Mouse (Mus musculus) C2C12 (cell line): ENCODE data around the gene Grik3. TPM values are rescaled to one million over a fixed set of nuclear protein-coding genes. Genes with fewer than 3 reads are reported as not detected.

Source experiments
- H3K27me3 ChIP-seq: one replicate; pipeline ENCODE4 v1.6.1; 2011; ENCODE audit not compliant: control insufficient read depth, insufficient read depth, insufficient read length
- H3K36me3 ChIP-seq: one replicate; pipeline ENCODE4 v1.6.1; 2011; ENCODE audit not compliant: control insufficient read depth, insufficient read depth
- H3K4me3 ChIP-seq: one replicate; pipeline ENCODE4 v1.5.1; 2011; ENCODE audit warnings: mild to moderate bottlenecking, control low read depth; ENCODE audit not compliant: poor library complexity, insufficient read depth, severe bottlenecking
- H3K79me2 ChIP-seq: one replicate; pipeline ENCODE4 v1.6.1; 2011; ENCODE audit not compliant: control insufficient read depth, insufficient read depth
- H3K79me3 ChIP-seq: one replicate; pipeline ENCODE4 v1.6.1; 2011; ENCODE audit warnings: low read depth, control low read depth
- H3ac ChIP-seq: one replicate; pipeline ENCODE3; 2011; ENCODE audit warnings: low read depth; ENCODE audit not compliant: control insufficient read depth, insufficient read length
- CEBPB ChIP-seq: IDR thresholded peaks from one replicate; pipeline ENCODE4 v1.6.1; 2011; ENCODE audit warnings: low read depth, mild to moderate bottlenecking, control low read depth, moderate library complexity
- CTCF ChIP-seq: IDR thresholded peaks from one replicate; pipeline ENCODE4 v1.5.1; 2011; ENCODE audit not compliant: control insufficient read depth, insufficient read depth, insufficient read length
- FOSL1 ChIP-seq: IDR thresholded peaks from one replicate; pipeline ENCODE4 v1.8.0; 2011; ENCODE audit warnings: mild to moderate bottlenecking, low read length; ENCODE audit not compliant: poor library complexity, insufficient read depth, severe bottlenecking
- MAX ChIP-seq: IDR thresholded peaks from one replicate; pipeline ENCODE4 v1.6.1; 2011; ENCODE audit warnings: mild to moderate bottlenecking, control low read depth
- MYOD1 ChIP-seq: IDR thresholded peaks from one replicate; pipeline ENCODE4 v1.6.1; 2011; ENCODE audit warnings: low read depth; ENCODE audit not compliant: control insufficient read depth, insufficient read length
- MYOG ChIP-seq: IDR thresholded peaks from one replicate; pipeline ENCODE4 v1.6.1; 2011; ENCODE audit not compliant: control insufficient read depth, insufficient read length; ENCODE audit errors: extremely low read depth
- USF1 ChIP-seq: IDR thresholded peaks from one replicate; pipeline ENCODE4 v1.6.1; 2011; ENCODE audit warnings: low read depth, mild to moderate bottlenecking, control low read depth, moderate library complexity
- polyA plus RNA-seq: library from polyadenylated mRNA; unstranded; fragments of >200 nt; fragmentation: generic; extraction: Trizol; gene quantifications from one replicate; pipeline ENCODE4 v1.2.1, GENCODE M21; 2012; ENCODE audit warnings: missing spikeins

The Grik3 gene
- polyA plus RNA-seq, 1 experiment = 0.01 TPM

DNA sequence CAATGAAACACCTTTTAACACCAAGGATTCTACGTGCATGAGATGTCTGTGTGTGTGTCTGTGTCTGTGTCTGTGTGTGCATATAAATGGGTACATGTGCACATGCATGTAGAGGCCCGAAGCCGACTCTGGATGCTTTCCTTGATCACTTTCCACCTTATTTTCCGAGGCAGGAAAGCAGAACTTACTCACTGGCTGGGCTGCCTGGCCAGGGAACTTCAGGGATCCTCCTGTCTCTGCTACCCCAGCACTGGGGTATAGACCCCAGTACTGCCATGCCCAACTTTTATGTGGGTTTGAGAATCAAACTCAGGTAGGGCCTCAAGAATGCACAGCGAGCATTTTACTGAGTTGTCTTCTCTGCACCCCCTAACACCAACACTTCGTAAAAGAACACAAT, 240.3 kb downstream of the Grik3 start:
- Histone ChIP-seq H3K36me3 (no peaks in the 10 kb centered on the region), H3K79me2 (no peaks in the 10 kb centered on the region), H3K79me3 (no peaks in the 10 kb centered on the region), H3K4me3 (no peak overlapping the region), H3ac (no peak overlapping the region), H3K27me3 (no peaks in the 10 kb centered on the region)
- TF ChIP-seq CEBPB (no peak), MYOD1 (no peak), MYOG (no peak), MAX (no peak), CTCF (no peak), FOSL1 (no peak), USF1 (no peak)

GRCm38 (mm10) chr4:125736783-125737182, 246.3 kb downstream of the Grik3 start:
- no peaks in the 10 kb centered on the region for H3K27me3 ChIP-seq

GRCm38 (mm10) chr4:125738825-125739224, 248.3 kb downstream of the Grik3 start:
- H3K4me3 ChIP-seq = no peak overlapping the region
- H3K27me3 ChIP-seq = no peaks in the 10 kb centered on the region
- no peak for TF ChIP-seq FOSL1
- TF ChIP-seq MYOG = no peak
- TF ChIP-seq CEBPB = no peak
- TF ChIP-seq MYOD1 = no peak
- TF ChIP-seq CTCF = no peak
- no peak for TF ChIP-seq MAX
- TF ChIP-seq USF1 = no peak
- no peaks in the 10 kb centered on the region for H3K36me3 ChIP-seq
- no peaks in the 10 kb centered on the region for H3K79me3 ChIP-seq
- no peaks in the 10 kb centered on the region for H3K79me2 ChIP-seq
- H3ac ChIP-seq = no peak overlapping the region

More at GRCm38 (mm10) chr4:125736783-125737182, 246.3 kb downstream of the Grik3 start:
- no peak for TF ChIP-seq USF1
- TF ChIP-seq FOSL1 = no peak
- no peak for TF ChIP-seq CEBPB
- no peak for TF ChIP-seq CTCF
- TF ChIP-seq MYOG = no peak
- TF ChIP-seq MAX = no peak
- TF ChIP-seq MYOD1 = no peak
- no peaks in the 10 kb centered on the region for H3K36me3 ChIP-seq
- H3ac ChIP-seq = no peak overlapping the region
- no peaks in the 10 kb centered on the region for H3K79me2 ChIP-seq
- no peaks in the 10 kb centered on the region for H3K79me3 ChIP-seq
- no peak overlapping the region for H3K4me3 ChIP-seq

GRCm38 (mm10) chr4:125742162-125742571, 251.7 kb downstream of the Grik3 start:
- no peak for TF ChIP-seq MYOD1
- no peak for TF ChIP-seq MAX
- TF ChIP-seq CTCF = no peak
- no peak for TF ChIP-seq MYOG
- TF ChIP-seq USF1 = no peak
- Histone ChIP-seq H3ac (no peak overlapping the region), H3K36me3 (no peaks in the 10 kb centered on the region), H3K27me3 (no peaks in the 10 kb centered on the region), H3K79me2 (no peaks in the 10 kb centered on the region), H3K4me3 (no peak overlapping the region), H3K79me3 (no peaks in the 10 kb centered on the region)

DNA sequence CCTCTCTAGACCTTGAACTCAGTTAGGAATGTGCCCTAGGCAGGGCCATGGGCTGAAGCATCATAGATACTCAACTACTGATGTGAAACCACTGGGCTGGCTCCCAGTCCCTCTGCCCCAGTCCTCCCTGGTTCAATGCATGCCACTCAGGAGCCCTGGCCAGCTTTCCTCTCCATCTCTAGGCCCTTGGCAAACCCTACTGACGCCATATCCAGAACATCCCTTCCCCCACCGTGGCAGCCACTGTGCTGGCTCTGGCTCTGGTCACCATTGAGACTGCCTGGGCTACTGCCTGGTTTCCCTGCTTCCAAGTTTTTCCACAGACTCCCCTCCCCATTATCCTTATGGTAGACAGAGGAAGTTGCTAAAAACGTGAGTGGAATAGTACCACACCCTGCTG, 255.4 kb downstream of the Grik3 start:
- H3K36me3 ChIP-seq = no peaks in the 10 kb centered on the region
- no peaks in the 10 kb centered on the region for H3K79me2 ChIP-seq
- TF ChIP-seq USF1 (no peak), CTCF (no peak), MYOG (no peak), FOSL1 (no peak), MAX (no peak), MYOD1 (no peak), CEBPB (no peak)

GRCm38 (mm10) chr4:125756393-125756792, 265.9 kb downstream of the Grik3 start:
- no peak overlapping the region for H3K4me3 ChIP-seq
- no peaks in the 10 kb centered on the region for H3K27me3 ChIP-seq
- H3ac ChIP-seq = no peak overlapping the region
- TF ChIP-seq CTCF (no peak), MYOG (no peak), USF1 (no peak), MAX (no peak), MYOD1 (no peak), FOSL1 (no peak), CEBPB (no peak)
- no peaks in the 10 kb centered on the region for H3K79me3 ChIP-seq
- H3K79me2 ChIP-seq = no peaks in the 10 kb centered on the region
- H3K36me3 ChIP-seq = no peaks in the 10 kb centered on the region

More for the DNA sequence above, 255.4 kb downstream of the Grik3 start:
- Histone ChIP-seq H3K4me3 (no peak overlapping the region), H3K79me3 (no peaks in the 10 kb centered on the region), H3ac (no peak overlapping the region), H3K27me3 (no peaks in the 10 kb centered on the region)
